Mouse (Mus musculus) yolk sac, embryonic 10.5 days (tissue): ENCODE results near the gene Tpra1.
A peak's percentile ranks its signal among the peaks of the same experiment; 100 is the strongest.

ENCODE experiments used
- DNase-seq: peaks from one replicate; pipeline ENCODE4 v3.0.0-alpha.2; 2017; ENCODE audit warnings: low spot score

Gene Tpra1

GRCm38 (mm10) chr6:88890832-88891231 is 11.2 kb upstream of the Tpra1 start:
- peak; percentile 85 for DNase-seq

GRCm38 (mm10) chr6:88893559-88893958 is 8.5 kb upstream of the Tpra1 start:
- no peak for DNase-seq

GRCm38 (mm10) chr6:88895943-88896342 is 6.1 kb upstream of the Tpra1 start:
- no peak for DNase-seq

- DNase-seq = no peak
Observed at GRCm38 (mm10) chr6:88897246-88897645, 4.8 kb upstream of the Tpra1 start.

GRCm38 (mm10) chr6:88898534-88899048 is 3.5 kb upstream of the Tpra1 start, which contains the start of gene Mcm2:
Gene Mcm2 (minus strand): TSS chr6:88898780.
- peak; percentile 98 for DNase-seq

- no peak for DNase-seq
Observed at GRCm38 (mm10) chr6:88899086-88899485, 3.0 kb upstream of the Tpra1 start.

GRCm38 (mm10) chr6:88899628-88900027 is 2.4 kb upstream of the Tpra1 start:
- DNase-seq = no peak

- peak; percentile 67 for DNase-seq
Observed at GRCm38 (mm10) chr6:88901471-88901870, 580 bp upstream of the Tpra1 start.

GRCm38 (mm10) chr6:88903708-88904107 is 1.7 kb downstream of the Tpra1 start:
- no peak for DNase-seq

GRCm38 (mm10) chr6:88904456-88904974 is 2.5 kb downstream of the Tpra1 start:
- peak; percentile 53 for DNase-seq

- peak; percentile 55 for DNase-seq
Observed at GRCm38 (mm10) chr6:88905042-88905441, 3.0 kb downstream of the Tpra1 start.

GRCm38 (mm10) chr6:88906369-88907108 is 4.5 kb downstream of the Tpra1 start:
- peak; percentile 70 for DNase-seq

- no peak for DNase-seq
Observed at GRCm38 (mm10) chr6:88909151-88909550, 7.1 kb downstream of the Tpra1 start.

- no peak for DNase-seq
Observed at GRCm38 (mm10) chr6:88913022-88913421, 11.0 kb downstream of the Tpra1 start.

- no peak for DNase-seq
Observed at GRCm38 (mm10) chr6:88913440-88913839, 11.4 kb downstream of the Tpra1 start.

- DNase-seq = no peak
Observed at GRCm38 (mm10) chr6:88914799-88915198, 12.7 kb downstream of the Tpra1 start.

GRCm38 (mm10) chr6:88915510-88915909 is 13.5 kb downstream of the Tpra1 start:
- DNase-seq = no peak

GRCm38 (mm10) chr6:88916153-88916552 is 14.1 kb downstream of the Tpra1 start:
- no peak for DNase-seq

- no peak for DNase-seq
Observed at GRCm38 (mm10) chr6:88918802-88919201, 16.8 kb downstream of the Tpra1 start.

GRCm38 (mm10) chr6:88924502-88925275 is 22.6 kb downstream of the Tpra1 start:
- DNase-seq = no peak

GRCm38 (mm10) chr6:88925640-88926205 is 23.7 kb downstream of the Tpra1 start:
- no peak for DNase-seq

GRCm38 (mm10) chr6:88926870-88927269 is 24.8 kb downstream of the Tpra1 start:
- DNase-seq = no peak
